Mouse (Mus musculus) CH12.LX (cell line): ENCODE measurements around the gene Dhx58.

Experiments used
- CHD2 ChIP-seq: IDR thresholded peaks from 2 replicates; pipeline ENCODE4 v1.6.1; 2011; ENCODE audit warnings: low read length, improper control_type of control experiment
- CTCF ChIP-seq, 2 experiments: IDR thresholded peaks in 1 of 2; conservative IDR thresholded peaks in 1 of 2; 2 replicates each; pipeline ENCODE4 v1.5.1; 2011 to 2012; ENCODE audit warnings: low read depth in 2 of 2, low read length in 2 of 2, improper control_type of control experiment in 1 of 2, inconsistent platforms in 1 of 2, mild to moderate bottlenecking in 1 of 2, moderate library complexity in 1 of 2
- HCFC1 ChIP-seq: IDR thresholded peaks from 2 replicates; pipeline ENCODE4 v1.6.1; 2012; ENCODE audit warnings: low read depth, mild to moderate bottlenecking, inconsistent platforms, low read length, improper control_type of control experiment
- MXI1 ChIP-seq: IDR thresholded peaks from 2 replicates; pipeline ENCODE4 v1.6.1; 2011; ENCODE audit warnings: mild to moderate bottlenecking, low read depth, low read length, improper control_type of control experiment
- POLR2A ChIP-seq: IDR thresholded peaks from 2 replicates; pipeline ENCODE4 v1.6.1; 2011; ENCODE audit warnings: low read depth, mild to moderate bottlenecking, improper control_type of control experiment, low read length
- RCOR1 ChIP-seq: conservative IDR thresholded peaks from 2 replicates; pipeline ENCODE4 v1.6.1; 2012; ENCODE audit warnings: low read depth, mild to moderate bottlenecking, inconsistent platforms, low read length, improper control_type of control experiment
- UBTF ChIP-seq: IDR thresholded peaks from 2 replicates; pipeline ENCODE4 v1.6.1; 2012; ENCODE audit warnings: low read depth, mild to moderate bottlenecking, inconsistent platforms, low read length, improper control_type of control experiment, moderate library complexity
- ZNF384 ChIP-seq: IDR thresholded peaks from 2 replicates; pipeline ENCODE4 v1.6.1; 2012; ENCODE audit warnings: low read depth, low read length, improper control_type of control experiment, inconsistent platforms

GRCm38 (mm10) chr11:100719312-100719711 lies 15.2 kb upstream of the Dhx58 start:
- TF ChIP-seq MXI1: no peak
- no peak for TF ChIP-seq RCOR1
- no peak for TF ChIP-seq CTCF (conservative IDR thresholded peaks at IDR 0.05 in 1 of 2, IDR thresholded peaks at IDR 0.05 in 1 of 2; ENCODE audit: low read depth in 2 of 2, low read length in 2 of 2)
- TF ChIP-seq CHD2: no peak
- TF ChIP-seq HCFC1: no peak
- no peak for TF ChIP-seq POLR2A
- no peak for TF ChIP-seq ZNF384
- TF ChIP-seq UBTF: no peak
